Mouse (Mus musculus): ENCODE measurements at regions not wholly inside any gene's neighbourhood (a gene's known extent, or its start where the extent isn't known, plus 50 kb on each side); places are given as distances from the start of the nearest gene placed in this dataset.

DNA sequence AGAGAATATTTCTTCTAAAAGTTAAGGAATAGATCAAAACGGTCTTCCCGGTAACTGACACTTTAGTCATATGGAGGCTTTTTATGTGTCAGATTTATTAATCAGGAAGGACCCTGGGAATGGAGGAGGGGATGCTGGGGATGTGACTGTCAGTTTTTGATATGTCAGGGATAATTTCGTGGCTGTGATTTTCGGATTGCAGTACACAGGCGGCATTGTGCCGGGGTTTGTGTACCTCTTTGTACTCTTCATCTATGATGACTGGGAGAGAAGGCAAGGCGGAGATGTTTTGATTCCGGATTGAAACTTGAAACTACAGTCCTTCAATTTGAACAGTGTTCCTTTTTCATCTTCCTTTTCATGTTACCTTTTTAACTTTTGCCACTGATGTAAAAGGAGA is 344.2 kb downstream of the Mdfic start:
- no peak for DNase-seq (ENCODE audit: low spot score in 2 of 2)

DNA sequence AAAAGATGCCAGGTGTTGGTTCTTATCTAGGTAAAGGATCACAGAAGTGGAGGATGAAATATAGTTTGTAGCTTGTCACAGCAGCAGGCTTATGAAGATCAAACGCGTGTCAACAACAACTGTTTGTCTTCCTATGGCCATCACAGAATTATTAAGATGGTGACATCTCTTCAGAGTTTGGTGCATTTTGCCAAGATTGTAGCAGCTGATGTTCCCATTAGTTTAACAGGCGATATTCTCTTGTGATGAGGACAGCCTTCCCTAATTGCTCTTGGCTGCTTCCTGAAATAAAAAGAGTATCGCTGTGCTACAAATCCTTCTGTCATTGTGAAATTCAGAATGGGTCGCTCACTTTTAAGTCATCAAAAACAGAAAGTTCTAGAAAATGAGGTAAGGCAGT is 344.7 kb downstream of the Mdfic start:
- no peak for DNase-seq (ENCODE audit: low spot score in 2 of 2)

DNA sequence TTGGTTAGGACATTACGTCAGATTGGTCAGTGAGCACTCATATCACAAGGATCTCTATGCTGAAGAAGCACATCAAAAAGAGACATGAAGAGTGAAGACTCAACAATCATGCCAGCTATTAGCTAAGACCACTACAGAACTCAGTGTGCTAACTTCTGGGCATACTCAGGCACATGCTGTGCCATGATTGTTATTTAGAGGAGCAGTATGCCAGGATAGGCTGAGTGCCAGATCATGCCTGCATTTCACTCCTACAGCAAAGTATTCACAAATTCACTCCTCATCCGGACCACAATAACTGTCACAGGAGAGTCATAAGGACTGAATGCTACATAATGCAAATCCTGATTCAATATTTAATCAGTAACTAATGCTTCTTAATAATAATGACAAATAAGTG is 355.8 kb downstream of the Mdfic start:
- DNase-seq (ENCODE audit: low spot score in 2 of 2) = no peak

DNA sequence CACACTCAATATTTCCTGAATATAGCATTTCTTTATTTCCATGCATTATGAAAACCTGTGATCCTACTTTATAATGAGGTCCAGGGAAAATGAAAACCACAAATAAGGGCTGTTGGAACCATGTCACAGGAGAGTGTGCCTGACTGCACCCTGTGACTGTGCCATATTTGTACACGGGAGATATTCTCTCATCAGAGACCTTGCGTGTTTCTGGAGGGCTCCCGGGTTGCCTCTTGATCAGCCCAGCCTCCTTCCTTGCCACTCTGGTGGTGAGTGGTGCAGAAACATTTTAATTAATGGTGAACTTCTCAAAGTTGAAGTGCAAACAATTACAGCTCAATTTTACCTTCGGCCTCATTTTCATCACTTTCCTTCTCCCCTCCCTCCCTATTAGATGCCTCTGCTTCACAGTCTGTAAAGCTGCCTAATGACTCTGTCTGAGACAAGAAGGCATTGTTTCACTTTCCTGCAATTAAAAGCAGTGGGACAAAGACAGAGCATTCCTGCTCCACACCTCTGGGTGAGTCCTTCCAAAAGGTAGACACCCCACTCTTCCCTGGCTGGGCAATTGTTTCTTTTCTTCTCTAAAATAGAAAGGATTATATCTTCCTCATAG is 356.8 kb downstream of the Mdfic start:
- no peak for DNase-seq (ENCODE audit: low spot score in 2 of 2)

GRCm38 (mm10) chr6:16077917-16078316 is 357.5 kb downstream of the Mdfic start:
- DNase-seq (ENCODE audit: low spot score in 2 of 2) = no peak

DNA sequence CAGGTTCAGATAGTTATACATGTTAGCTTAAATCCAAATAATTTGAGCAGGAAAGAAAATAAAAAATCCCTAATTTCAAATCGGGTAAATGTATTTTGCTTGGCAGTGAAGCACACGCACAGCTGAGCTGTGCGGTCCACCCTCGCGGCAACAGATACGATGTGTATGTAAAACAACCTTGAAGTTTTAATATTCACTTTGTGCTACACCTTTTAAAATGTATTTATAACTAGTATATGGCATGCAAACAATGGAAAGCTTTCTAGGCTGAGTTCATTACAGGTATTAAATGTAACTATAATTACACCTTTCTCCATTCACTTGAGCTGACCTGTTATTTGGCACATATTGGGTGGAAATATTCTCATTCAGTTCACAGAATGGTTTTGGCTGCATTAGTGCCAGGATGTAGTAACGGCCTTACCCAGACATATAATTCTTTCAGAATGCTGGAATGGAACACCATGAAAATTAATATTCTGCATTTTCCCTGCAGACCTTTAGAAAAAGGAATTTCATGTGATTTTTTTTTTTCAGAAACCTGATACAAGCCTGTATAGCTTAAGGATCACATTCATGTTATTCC is 366.6 kb downstream of the Mdfic start:
- DNase-seq (ENCODE audit: low spot score in 2 of 2) = no peak

DNA sequence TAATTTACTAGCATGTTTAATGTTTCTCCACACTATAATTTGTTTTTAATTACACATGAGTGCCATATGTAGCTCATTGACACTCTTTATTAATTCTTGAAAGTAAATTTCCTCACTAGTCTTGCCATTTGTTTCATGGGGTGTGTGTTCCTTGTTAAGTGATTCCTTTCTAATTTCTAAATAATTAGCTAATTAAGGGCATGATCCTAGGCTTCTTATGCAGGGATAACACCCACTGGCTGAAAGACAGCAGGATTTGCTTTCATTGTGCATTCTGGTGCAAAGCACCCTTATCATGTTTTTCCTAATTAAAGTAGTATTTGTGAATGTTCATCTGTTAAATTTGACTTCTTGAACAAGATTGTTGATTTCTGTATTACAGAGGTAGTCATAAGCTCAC is 378.3 kb downstream of the Mdfic start:
- DNase-seq (ENCODE audit: low spot score in 2 of 2) = no peak

GRCm38 (mm10) chr6:16141009-16141408 is 420.5 kb downstream of the Mdfic start:
- no peak for DNase-seq (ENCODE audit: low spot score in 2 of 2)

DNA sequence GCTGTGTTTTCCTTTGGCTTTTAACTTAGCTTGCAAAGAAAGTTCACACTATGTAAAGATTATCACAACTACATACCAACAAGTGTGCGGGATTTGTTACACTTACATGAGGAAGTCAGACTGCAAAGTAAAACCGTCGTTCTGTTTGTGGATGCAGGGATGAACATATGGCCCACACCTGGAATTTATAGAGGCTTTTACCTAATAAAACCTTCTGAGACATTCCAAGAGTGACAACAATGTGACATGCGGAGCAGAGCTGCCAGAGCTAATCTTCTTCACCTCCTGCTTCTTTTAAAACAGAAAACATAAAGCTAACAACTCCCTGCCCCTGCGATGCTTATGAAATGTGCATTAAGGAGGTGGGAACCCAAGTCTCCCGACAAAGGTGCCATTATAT is 424.1 kb downstream of the Mdfic start:
- DNase-seq (ENCODE audit: low spot score in 2 of 2) = no peak

- DNase-seq (ENCODE audit: low spot score in 2 of 2) = no peak
Observed at GRCm38 (mm10) chr6:16150535-16150934, 430.1 kb downstream of the Mdfic start.

- DNase-seq (ENCODE audit: low spot score in 2 of 2) = no peak
Observed at GRCm38 (mm10) chr6:16151478-16151877, 431.0 kb downstream of the Mdfic start.

DNA sequence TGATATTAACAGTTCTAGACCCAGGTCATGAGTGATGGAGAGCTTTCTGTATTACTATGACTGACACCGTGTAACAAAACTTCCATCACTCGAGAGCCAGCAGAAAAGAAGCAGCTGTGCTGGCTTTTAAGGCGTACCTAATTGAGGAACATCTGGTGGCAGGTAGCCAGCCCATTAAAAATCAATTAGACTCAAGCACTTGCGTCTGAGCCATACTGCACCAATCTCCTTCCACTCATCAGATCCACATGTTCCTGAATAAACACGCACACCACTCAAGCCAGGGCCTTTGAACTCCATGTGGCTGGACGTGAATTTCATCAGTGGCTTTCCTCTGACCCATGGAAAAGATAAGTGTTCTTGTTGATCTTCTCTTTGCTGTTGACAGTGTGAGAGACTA is 432.2 kb downstream of the Mdfic start:
- DNase-seq (ENCODE audit: low spot score in 2 of 2) = no peak

DNA sequence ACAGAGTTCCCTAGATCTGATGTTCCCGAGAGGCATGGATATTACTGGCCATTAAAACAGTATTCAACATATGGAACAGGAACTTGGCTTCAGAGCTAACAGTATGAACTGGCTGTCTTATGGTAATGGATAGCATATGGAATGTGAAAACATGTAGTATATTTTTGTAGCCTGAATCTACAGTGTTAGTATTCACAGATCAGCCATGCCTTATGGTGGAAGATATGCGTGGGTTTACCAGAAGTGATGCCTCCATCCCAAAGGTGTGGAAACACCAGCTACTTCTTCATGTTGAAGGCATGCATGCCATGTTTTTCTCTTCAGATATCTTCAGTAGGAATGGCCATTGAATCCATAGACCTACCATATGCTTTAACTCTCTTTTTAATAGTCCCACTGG is 444.6 kb downstream of the Mdfic start:
- no peak for DNase-seq (ENCODE audit: low spot score in 2 of 2)

- no peak for DNase-seq (ENCODE audit: low spot score in 2 of 2)
Observed at GRCm38 (mm10) chr6:16171871-16172270, 451.4 kb downstream of the Mdfic start.

DNA sequence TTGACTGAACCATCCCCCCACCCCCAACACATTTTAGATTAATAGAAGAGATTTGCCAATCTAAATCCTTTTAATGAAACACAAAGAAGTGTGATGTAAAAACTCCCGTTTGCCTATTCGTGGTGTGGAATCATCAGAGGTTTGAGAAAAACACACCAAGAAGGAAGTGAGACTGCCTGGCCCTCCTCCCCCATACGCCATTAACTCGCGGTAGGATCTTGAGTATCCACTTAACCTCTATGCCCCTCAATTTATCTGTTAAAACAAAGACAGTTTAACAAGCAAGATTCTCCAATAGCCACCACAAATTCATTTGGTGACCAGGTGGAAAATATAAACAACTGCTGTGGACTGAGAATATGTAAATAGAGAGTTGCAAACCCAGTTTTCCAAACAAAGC is 456.9 kb downstream of the Mdfic start:
- no peak for DNase-seq (ENCODE audit: low spot score in 2 of 2)

- no peak for DNase-seq (ENCODE audit: low spot score in 2 of 2)
Observed at GRCm38 (mm10) chr6:16187983-16188550, 467.6 kb downstream of the Mdfic start.

DNA sequence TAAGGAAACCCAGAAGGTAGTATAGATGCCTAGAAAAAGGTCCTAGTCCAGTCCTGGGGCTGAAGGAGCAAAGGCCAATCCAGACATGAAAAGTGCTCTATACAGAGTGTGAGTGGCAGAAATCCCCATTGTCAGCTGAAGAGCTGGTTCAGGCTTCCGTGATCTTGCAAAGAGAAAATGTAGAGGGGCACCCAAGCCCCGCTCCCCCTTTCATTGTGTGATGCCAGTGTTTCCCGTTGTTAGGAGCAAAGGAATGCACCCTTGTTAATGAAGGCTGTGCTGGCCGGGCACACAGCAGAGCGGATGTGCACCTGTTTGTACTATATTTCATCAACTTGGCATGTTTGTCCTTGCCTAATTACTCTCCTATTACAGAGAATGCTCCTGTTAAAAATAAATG is 492.5 kb downstream of the Mdfic start:
- DNase-seq (ENCODE audit: low spot score in 2 of 2) = no peak

- no peak for DNase-seq (ENCODE audit: low spot score in 2 of 2)
Observed at GRCm38 (mm10) chr6:16213635-16214034, 493.2 kb downstream of the Mdfic start.

DNA sequence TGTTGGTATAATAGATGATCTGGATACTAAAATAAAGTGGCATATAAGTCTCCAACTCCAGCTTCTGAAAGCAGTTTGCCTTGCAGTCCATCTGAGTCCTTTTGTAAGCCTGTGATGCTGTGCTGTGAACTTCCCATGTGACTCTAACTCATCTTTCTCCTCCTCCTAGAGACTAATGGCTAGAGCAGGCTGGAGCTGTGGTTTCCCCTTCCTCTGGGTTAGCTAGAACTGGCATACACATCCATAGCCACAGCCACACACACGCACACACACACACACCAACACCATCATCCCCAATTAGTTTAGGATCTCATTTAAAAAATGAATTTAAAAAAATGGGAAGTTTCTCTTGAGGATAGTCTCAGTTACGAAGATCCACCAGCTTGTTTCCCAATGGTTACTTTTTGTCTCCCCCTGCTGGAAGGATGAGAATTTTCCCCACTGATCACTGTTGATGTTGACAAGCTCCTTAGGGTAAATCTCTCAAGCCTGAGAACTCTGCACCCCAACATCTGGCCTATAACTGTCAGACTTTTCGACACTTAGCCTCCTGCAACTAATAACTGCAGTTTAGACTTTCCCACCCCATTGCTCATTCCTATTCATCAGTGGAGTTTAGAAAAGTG is 500.7 kb downstream of the Mdfic start:
- peak in 1 of 2 experiments; percentile 5 for DNase-seq (ENCODE audit: low spot score in 2 of 2)

Measured in adrenal gland, postnatal 4 days (tissue).